8 mouse cellular contexts compared by ENCODE assay signal in genomic region chr11:120796614-120796946, GRCm38 (mm10). TPM values are rescaled to one million over a fixed set of nuclear protein-coding genes. Genes with fewer than 3 reads are reported as not detected.
DNase-seq lines count a peak whose midpoint lies in the region; ATAC-seq and TF ChIP-seq lines count a peak whose summit lies in the region.

No protein-coding gene starts in this region.

- WGBS in liver, embryonic 13.5 days (ENCODE audit: insufficient replicate concordance), result 28% methylated on average over 8 of the region's 8 CpGs

- ATAC-seq in liver, embryonic 13.5 days (ENCODE audit: low read depth), result peak; percentile 19; the same call in 1 of the 2 replicates

- peak overlapping the region; percentile 98 for H3K9ac ChIP-seq in liver, embryonic 13.5 days

- peak overlapping the region; percentile 77 for H3K4me3 ChIP-seq in gastrocnemius, adult 2 months
- H3K4me3 ChIP-seq in testis, adult 2 months (ENCODE audit: control insufficient read depth, low read depth, low read length), result peak overlapping the region; percentile 84
- peak overlapping the region; percentile 97 for H3K4me3 ChIP-seq in liver, embryonic 13.5 days (replicated peaks)

- H3K4me1 ChIP-seq in testis, adult 2 months (ENCODE audit: control insufficient read depth, insufficient read depth, low read length), result peaks cover 5% of the 10 kb centered on the region
- peaks cover 35% of the 10 kb centered on the region for H3K4me1 ChIP-seq in liver, embryonic 13.5 days (replicated peaks)

- no peak for TF ChIP-seq CTCF in gastrocnemius, adult 2 months (IDR thresholded peaks at IDR 0.05)
- TF ChIP-seq CTCF in testis, adult 2 months (IDR thresholded peaks at IDR 0.05; ENCODE audit: control insufficient read depth, insufficient read depth, insufficient replicate concordance, low read depth, low read length), result no peak

- no peaks in the 10 kb centered on the region for H3K9me3 ChIP-seq in liver, embryonic 13.5 days (replicated peaks)

- intact Hi-C loops in gastrocnemius, adult 2 months (cut with DNase I), result no loop called here

- peak overlapping the region; percentile 95 for H3K27ac ChIP-seq in gastrocnemius, adult 2 months
- H3K27ac ChIP-seq in testis, adult 2 months (ENCODE audit: control insufficient read depth, insufficient read depth, low read depth, low read length), result 0 out of 2 replicates have a peak overlapping the region, but pooled peaks have one; percentile 16
- H3K27ac ChIP-seq in liver, embryonic 13.5 days, result peak overlapping the region; percentile 67

- peak overlapping the region; percentile 92 for H3K4me2 ChIP-seq in liver, embryonic 13.5 days

- no peak for TF ChIP-seq POLR2A in testis, adult 2 months (IDR thresholded peaks at IDR 0.05; ENCODE audit: control insufficient read depth, low read depth, low read length)

- DNase-seq in gastrocnemius, adult 2 months, result no peak
- DNase-seq in gastrocnemius, postnatal 10 days, result no peak
- DNase-seq in testis, postnatal 10 days (ENCODE audit: low spot score), result no peak
- no peak for DNase-seq in liver, embryonic 13.5 days
- DNase-seq in adrenal gland, postnatal 25 days, result no peak
- no peak for DNase-seq in right cerebral cortex, postnatal 10 days (ENCODE audit: low spot score in 2 of 2)
- no peak for DNase-seq in ovary, postnatal 14 days (ENCODE audit: low spot score)

- no peaks in the 10 kb centered on the region; the same call in 1 of the 2 replicates for H3K36me3 ChIP-seq in testis, adult 2 months (ENCODE audit: control insufficient read depth, insufficient read depth, low read length)
- H3K36me3 ChIP-seq in liver, embryonic 13.5 days, result peaks cover 33% of the 10 kb centered on the region

- no peaks in the 10 kb centered on the region for H3K27me3 ChIP-seq in testis, adult 2 months (ENCODE audit: control insufficient read depth, insufficient read depth, low read length)
- H3K27me3 ChIP-seq in liver, embryonic 13.5 days, result no peaks in the 10 kb centered on the region

RNA-seq across cellular contexts. Expression of gene Dus1l, which starts 0.4 kb away (rescaled TPM):
- 10 to 100 TPM; 31.2 to 31.5 TPM for total RNA-seq in gastrocnemius, adult 2 months (2021)
- total RNA-seq in gastrocnemius, postnatal 10 days (2021), result 10 to 100 TPM; 29.9 to 34.0 TPM
- polyA plus RNA-seq in testis, adult 2 months (2012; rRNA removed), result 51.1 and 51.7 TPM in 2 replicates
- 82.6 and 86.2 TPM in 2 replicates for polyA plus RNA-seq in liver, embryonic 13.5 days (2015; fragmentation: Nextera tagmentation; extraction: Ambion mirVana)
- 62.7 and 65.8 TPM in 2 replicates for total RNA-seq in adrenal gland, postnatal 25 days (2021)

RNA-seq across cellular contexts. Expression of gene Gps1, which starts 12.5 kb away (rescaled TPM):
- 10 to 100 TPM; 57.9 to 65.2 TPM for total RNA-seq in gastrocnemius, adult 2 months (2021)
- 10 to 100 TPM; 57.3 to 61.5 TPM for total RNA-seq in gastrocnemius, postnatal 10 days (2021)
- 233 and 245 TPM in 2 replicates for polyA plus RNA-seq in testis, adult 2 months (2012; rRNA removed)
- polyA plus RNA-seq in liver, embryonic 13.5 days (2015; fragmentation: Nextera tagmentation; extraction: Ambion mirVana), result 102 and 104 TPM in 2 replicates
- total RNA-seq in adrenal gland, postnatal 25 days (2021), result 120 and 131 TPM in 2 replicates

RNA-seq across cellular contexts. Expression of gene Rfng, which starts 12.6 kb away (rescaled TPM):
- 10 to 100 TPM; 11.7 to 14.1 TPM for total RNA-seq in gastrocnemius, adult 2 months (2021)
- 1 to 10 TPM; 6.3 to 7.7 TPM for total RNA-seq in gastrocnemius, postnatal 10 days (2021)
- polyA plus RNA-seq in testis, adult 2 months (2012; rRNA removed), result 11.1 and 11.3 TPM in 2 replicates
- polyA plus RNA-seq in liver, embryonic 13.5 days (2015; fragmentation: Nextera tagmentation; extraction: Ambion mirVana), result 11.2 and 15.4 TPM in 2 replicates
- total RNA-seq in adrenal gland, postnatal 25 days (2021), result 21.3 and 23.9 TPM in 2 replicates

RNA-seq across cellular contexts. Expression of gene Fasn, which starts 27.8 kb away (rescaled TPM):
- total RNA-seq in gastrocnemius, adult 2 months (2021), result 10 to 100 TPM in 1 of 2 experiments, 1 to 10 TPM in 1; 6.8 to 20.0 TPM
- 10 to 100 TPM; 21.8 to 26.4 TPM for total RNA-seq in gastrocnemius, postnatal 10 days (2021)
- 71.2 and 72.1 TPM in 2 replicates for polyA plus RNA-seq in testis, adult 2 months (2012; rRNA removed)
- polyA plus RNA-seq in liver, embryonic 13.5 days (2015; fragmentation: Nextera tagmentation; extraction: Ambion mirVana), result 15.3 and 17.9 TPM in 2 replicates
- 1,301 and 1,518 TPM in 2 replicates for total RNA-seq in adrenal gland, postnatal 25 days (2021)

RNA-seq across cellular contexts. Expression of gene Hmga1b, which starts 34.0 kb away (rescaled TPM):
- 10 to 100 TPM; 15.7 to 22.2 TPM for total RNA-seq in gastrocnemius, adult 2 months (2021)
- 10 to 100 TPM; 13.3 to 15.9 TPM for total RNA-seq in gastrocnemius, postnatal 10 days (2021)
- 7.0 and 8.7 TPM in 2 replicates for polyA plus RNA-seq in testis, adult 2 months (2012; rRNA removed)
- polyA plus RNA-seq in liver, embryonic 13.5 days (2015; fragmentation: Nextera tagmentation; extraction: Ambion mirVana), result 4.9 and 6.5 TPM in 2 replicates
- total RNA-seq in adrenal gland, postnatal 25 days (2021), result 11.4 and 18.7 TPM in 2 replicates

Comparison
In these comparisons a context has a peak if more than half of its experiments do, and no peak if none do; other contexts are left out.
1. H3K27ac ChIP-seq: peak in every context shown above with its lines; median percentile 95 in gastrocnemius, adult 2 months; 67 in liver, embryonic 13.5 days; 16 in testis, adult 2 months.